Mouse (Mus musculus): ENCODE data around the gene Gm12216. TPM values are rescaled to one million over a fixed set of nuclear protein-coding genes. Genes with fewer than 3 reads are reported as not detected.

Gene Gm12216
- total RNA-seq, 2 experiments from 2014 or later = 1.9 to 2.0 TPM

DNA sequence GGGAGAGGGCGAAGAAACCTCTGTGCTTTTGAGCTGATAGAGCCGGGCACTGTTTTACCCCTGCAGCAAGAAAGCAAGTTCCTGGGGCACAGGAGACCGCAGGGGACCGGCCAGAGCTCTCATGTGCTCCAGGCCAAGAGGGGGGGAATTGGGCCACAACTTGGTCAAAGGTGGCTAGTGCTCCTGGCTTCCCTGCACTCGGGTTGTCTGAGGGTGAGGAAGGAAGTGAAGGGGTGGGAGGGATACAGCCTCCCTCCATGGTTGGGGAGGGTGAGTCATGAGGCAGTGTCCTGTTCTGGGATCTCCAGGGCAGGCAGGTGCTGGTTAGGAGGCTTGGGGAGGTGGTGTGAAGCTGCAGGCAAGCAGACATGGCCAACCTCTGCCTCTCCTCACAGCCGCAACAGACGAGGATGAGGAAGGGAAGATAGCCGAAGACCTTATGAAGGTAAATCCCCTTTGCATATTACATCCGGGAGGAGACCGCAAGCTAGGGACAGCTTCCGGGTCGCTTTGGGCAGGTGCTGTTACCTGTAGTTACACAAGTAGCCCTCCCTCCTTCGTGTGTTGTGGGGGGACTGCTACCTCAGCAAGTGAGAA is 84.3 kb downstream of the Gm12216 start:
- DNase-seq = no peak
- intact Hi-C loops (cut with DNase I) = no loop called here

DNA sequence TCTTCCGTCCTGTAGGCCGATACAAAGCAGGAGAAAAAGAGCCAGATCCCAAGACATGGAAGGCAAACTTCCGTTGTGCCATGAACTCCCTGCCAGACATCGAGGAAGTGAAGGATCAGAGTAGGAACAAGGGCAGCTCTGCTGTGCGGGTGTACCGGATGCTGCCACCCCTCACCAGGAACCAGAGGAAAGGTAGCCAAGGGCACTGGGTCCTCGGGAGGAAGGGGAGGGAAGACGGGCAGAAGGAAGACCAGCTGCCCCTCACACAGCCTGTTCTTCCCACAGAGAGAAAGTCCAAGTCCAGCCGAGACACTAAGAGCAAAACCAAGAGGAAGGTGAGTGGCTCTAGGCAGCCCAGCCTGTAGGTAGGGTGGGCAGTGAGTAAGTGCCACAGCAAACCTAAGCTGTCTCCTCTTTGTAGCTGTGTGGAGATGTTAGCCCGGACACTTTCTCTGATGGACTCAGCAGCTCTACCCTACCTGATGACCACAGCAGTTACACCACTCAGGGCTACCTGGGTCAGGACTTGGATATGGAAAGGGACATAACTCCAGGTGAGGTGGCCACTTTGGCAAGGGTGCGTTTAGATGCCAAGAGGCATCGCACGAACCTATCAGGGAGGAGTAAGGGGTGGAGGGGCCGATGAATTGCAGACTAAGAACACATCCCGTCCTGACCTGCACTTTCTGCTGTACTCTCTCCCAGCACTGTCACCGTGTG is 85.3 kb downstream of the Gm12216 start:
- intact Hi-C loops (cut with DNase I) = no loop called here

DNA sequence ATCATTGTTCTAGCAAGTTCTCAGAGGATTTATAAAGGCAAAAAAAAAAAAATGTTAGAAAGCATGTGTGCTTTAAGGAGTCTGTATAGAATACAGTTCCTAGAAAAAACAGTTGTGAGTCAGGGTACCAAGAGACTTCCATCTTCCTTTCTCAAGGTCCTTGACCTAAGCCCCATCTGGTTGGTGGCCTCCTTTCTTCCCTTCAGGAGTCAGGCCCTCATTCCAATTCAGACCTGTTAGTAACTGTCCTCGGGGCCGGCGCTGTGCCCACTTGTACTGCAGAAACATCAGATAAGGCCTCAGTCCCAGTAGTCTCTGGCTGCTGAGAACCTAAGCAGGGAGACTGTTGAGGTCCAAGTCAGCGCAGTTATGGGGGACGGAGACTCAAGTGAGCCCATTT is 86.0 kb downstream of the Gm12216 start, which contains the start of gene Gm17334:
Gene Gm17334, minus strand, starts transcription at position 101 of the 400 bp plus-strand sequence.
- no peak for DNase-seq
- intact Hi-C loops (cut with DNase I) = no loop called here

More for the DNA sequence above, 85.3 kb downstream of the Gm12216 start:
- no peak for DNase-seq

DNA sequence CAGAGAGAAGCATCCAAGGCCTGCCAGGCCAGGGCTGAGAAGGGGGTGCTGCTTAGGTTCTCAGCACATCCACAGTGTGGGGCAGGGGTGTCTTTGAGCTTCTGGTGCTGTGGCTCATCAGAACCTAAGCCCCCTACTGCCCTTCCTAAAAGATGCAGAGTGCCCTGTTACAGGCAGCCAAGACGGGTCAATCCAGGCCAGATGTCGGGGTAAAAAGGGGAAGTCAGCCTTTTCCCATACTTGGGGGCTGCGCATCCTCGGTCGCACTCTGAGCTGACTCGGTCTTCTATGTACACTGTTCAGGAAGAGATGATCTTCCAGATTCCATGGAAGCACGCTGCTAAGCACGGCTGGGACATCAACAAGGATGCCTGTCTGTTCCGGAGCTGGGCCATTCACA is 86.5 kb downstream of the Gm12216 start:
- no peak for DNase-seq
- intact Hi-C loops (cut with DNase I) = no loop called here

DNA sequence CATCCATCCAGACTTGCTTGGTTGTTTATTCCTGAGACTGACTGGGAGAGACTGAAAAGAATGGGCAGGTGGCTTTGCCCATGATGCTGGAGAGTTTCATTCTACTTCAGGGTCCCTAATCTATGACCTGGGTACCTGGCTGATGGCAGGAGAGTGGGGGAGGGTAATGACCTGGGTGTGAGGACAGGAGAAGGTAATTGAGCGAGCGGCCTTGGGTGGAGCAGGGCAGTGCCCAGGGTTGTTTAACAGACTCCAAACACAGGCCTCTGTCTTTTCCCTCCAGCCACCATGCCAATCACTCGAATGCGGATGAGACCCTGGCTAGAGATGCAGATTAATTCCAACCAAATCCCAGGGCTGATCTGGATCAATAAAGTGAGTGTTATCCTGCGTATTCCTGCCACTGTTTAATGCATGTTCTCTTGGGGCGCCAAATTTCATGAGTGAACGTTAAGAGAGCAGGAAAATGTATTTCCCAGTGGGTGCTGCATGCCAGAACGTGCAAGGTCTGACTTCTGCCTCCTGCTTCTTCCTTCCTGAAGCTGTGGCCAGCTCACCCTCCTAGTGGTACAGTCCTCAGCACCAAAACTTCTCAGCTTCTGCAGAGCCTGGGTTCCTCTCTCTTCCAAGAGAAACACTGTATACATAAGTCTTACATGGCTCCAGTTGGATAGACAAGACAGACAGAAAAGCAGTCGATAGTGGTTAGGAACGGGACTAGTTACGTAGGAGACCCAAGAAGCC is 87.9 kb downstream of the Gm12216 start:
- intact Hi-C loops (cut with DNase I) = no loop called here

DNA sequence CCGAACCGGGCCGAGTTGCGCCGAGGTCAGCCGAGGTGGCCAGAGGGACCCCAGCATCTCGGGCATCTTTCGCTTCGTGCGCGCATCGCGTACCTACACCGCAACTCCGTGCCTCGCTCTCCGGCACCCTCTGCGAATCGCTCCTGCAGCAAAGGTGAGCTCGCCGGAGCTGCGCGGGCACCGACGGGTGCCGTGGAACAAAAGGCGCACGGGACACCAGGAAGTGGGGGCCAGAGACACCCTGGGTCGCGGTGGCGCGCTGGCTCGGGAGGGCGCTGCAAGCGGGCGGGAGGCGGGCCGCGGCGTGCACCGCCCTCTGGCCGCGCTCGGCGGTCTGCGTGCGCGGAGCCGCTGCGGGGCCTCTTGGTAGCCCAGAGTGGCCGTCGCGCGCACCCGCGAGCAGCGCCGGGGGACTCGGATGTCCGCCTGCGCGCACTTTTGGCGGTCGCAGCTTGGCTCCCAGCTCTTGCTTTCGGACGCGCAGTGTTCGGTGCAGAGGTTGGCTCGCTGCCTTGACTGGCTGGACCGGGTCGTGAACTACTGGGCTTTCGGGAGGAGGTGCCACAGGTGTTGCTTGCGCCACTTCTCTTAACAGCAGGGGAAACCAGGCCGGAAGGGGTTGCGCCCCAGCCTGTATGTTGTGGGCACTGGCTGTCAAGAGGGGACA is 88.8 kb downstream of the Gm12216 start:
- intact Hi-C loops (cut with DNase I) = no loop called here
- DNase-seq = peak; percentile 83 to 87

More for the DNA sequence above, 87.9 kb downstream of the Gm12216 start:
- DNase-seq = no peak

DNA sequence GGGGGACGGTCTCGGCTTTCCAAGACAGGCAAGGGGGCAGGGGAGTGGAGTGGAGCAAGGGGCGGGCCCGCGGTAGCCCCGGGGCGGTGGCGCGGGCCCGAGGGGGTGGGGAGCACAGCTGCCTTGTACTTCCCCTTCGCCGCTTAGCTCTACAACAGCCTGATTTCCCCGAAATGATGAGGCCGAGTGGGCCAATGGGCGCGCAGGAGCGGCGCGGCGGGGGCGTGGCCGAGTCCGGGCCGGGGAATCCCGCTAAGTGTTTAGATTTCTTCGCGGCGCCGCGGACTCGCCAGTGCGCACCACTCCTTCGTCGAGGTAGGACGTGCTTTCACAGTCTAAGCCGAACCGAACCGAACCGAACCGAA is 89.3 kb downstream of the Gm12216 start, which contains the start of gene Irf1:
Gene Irf1, plus strand, starts transcription at position 255 of the 365 bp plus-strand sequence.
- intact Hi-C loops (cut with DNase I) = no loop called here
- DNase-seq = peak; percentile 94 to 95

DNA sequence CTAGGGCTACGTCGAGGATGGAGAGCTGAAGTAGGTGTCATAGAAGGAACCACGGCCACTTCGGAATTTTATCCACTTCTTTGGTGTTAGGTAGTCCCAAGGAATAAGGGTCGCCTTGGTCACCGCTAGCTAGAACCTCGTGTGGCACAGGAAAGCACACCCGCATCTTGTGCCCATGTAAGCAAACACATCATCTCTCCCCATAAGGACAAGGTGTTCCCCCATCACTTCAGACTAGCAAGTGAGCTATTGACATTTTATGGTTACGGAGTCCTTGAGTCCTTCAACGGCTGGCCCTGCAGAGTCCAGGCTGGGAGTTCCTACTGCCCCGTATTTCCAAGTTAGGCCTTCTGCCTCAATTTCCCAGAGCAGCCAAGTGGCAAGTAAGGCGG is 89.9 kb downstream of the Gm12216 start:
- intact Hi-C loops (cut with DNase I) = no loop called here

DNA sequence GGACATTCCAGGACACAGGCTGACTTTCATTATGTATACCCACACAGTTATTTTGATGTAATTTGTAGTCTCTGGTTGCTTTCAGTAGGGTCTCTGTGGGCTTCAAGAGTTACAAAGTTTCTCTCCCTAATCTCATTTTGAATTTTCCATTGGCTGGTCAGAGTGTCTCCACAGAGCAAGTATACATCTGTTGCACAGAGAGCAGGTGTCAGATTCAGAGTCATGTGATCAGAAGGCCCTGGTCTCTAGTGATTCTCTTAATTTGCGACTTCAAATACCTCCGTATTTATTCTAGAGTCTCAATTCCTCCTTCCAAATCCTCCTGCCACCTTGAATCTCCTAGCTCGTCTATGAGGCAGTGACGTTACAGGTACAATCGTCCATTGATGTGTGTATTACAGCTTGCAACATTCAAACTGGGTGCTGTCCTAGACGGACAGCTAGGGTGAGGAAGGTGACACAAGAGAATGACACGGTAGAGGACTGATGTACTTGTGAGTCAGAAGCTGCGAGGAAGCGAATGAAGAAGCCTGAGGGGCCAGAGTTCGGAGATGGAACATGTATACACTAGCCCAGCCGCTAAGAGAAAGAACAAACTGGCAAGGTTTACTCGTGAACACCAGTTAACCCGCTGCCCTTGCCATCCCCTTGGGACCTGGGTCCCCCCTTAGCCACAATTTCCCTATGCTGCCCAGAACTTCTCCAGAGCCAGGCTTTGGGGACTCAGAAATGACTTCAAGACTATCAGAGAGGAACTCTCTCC is 90.5 kb downstream of the Gm12216 start:
- intact Hi-C loops (cut with DNase I) = no loop called here
- no peak for DNase-seq

More for the DNA sequence above, 89.9 kb downstream of the Gm12216 start:
- DNase-seq = no peak

DNA sequence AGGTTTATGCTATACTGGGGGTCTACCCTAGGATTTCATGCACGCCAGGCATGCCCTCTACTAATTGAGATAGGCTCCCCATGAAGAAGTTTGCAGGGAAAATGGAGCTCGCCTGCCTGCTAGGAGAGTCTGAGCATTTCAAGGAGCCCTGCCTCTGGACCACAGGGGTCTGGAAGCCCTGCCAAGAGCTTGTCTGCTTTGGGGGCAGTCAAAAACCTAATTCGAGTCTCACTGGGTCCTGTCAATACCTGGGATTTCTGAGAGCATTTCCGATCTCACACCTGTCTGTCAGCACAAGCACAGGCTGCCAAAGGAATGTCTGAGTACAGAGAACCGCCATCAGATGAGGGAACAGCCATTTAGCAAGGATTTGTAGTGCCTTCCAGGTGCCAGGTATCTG is 94.5 kb downstream of the Gm12216 start:
- no peak for DNase-seq
- intact Hi-C loops (cut with DNase I) = no loop called here

DNA sequence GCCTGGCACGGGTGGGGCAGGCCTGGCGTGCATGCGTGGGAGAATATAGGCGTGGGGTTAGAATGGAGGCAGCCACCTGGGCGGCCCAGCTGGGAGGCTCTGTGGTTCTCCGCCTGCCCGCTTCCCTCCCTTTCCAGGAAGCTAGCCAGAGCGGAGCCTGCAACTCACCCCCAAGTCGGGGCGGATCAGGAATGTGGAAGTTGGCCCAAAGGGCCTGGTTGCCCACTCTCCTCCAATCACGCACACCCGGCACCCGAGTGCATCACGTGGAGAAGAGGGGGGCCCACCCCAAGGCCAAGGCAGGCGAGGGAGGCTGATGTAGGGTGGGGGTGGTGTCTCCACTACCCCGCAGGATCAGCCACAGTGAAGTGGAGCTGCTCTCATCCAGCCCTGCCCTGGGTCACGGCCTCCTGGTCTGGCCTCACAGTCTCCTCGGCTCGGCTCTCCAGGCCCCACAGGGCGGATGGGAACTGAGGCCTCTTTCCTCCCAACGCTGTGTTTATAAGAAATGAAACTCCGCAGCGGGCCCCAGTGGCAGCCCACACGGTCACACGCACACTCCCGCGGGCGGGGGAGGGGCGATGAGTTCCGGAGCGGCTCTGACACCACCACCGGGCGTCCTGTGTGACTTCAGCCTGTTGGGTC is 95.4 kb downstream of the Gm12216 start:
- intact Hi-C loops (cut with DNase I) = no loop called here

DNA sequence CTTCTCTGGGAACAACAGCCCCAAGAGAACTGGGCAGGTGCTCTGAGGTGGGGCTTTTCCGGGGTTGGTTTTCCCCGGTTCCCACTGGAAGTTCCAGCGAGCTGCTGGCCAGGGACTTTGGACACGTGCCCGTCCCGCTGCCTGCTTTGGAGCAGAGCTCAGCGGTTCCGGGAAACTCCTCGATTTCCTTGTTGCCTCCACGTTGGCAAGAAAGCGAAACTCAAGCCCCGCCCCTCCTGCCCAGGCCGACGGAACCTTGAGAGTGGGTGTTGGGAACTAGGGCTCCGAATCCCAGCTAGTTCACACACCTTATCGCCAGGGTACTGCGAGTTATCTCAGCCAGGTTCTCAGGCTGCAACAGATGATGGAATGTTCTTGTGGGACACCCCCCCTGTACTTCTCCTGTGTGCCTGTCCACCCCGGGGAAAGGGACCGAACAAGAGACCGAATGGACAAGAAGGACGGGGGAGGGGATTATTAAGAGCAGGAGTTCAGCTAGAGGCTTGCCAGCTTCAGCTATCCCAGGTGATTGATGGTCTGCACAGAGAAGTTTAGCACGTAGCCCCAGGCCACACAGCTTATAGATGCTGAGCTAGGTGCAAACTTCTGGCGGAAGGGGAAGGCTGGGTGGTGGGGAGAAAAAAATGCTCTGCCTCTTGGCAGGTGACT is 96.1 kb downstream of the Gm12216 start:
- peak; percentile 89 for DNase-seq
- intact Hi-C loops (cut with DNase I) = no loop called here

More for the DNA sequence above, 95.4 kb downstream of the Gm12216 start:
- peak; percentile 94 to 97 for DNase-seq

DNA sequence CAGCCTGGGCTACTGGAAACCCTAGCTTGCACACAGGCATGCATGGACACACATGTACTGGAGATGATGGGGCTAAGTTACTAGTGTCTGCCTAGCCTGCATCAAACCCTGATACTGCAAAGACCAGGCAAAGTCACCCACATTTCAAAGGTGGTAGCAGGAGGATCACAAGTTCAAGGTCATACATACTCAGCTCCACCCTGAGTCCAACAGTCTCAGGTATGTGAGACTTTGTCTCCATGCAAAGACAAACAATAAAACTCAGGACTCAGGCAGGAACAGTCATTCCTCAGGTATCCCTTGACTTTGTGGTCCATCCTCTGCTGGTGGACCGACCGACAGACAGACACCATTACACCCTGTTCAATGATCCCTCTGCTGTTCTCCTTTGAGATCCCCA is 96.6 kb downstream of the Gm12216 start:
- intact Hi-C loops (cut with DNase I) = no loop called here
- no peak for DNase-seq

DNA sequence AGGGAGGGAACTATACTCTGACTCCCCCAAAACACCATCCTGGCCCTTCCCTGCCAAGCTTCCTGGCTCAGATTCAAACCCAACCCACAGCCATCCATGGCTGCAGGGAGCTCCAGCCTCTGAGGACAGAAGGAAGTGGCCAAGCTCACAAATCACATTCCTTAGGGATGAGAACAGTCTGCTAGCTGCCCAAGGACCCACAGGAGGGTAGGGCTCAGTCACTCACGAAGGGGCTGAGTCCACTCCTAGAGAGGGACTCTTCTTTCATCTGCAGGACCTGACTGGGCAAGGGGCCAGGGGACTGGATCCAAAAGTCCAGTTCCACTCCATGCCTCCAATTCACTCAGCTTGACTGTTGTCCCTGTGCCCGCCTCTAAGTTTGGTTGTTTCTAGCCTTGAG is 97.2 kb downstream of the Gm12216 start:
- peak; percentile 82 to 85 for DNase-seq
- intact Hi-C loops (cut with DNase I) = no loop called here

DNA sequence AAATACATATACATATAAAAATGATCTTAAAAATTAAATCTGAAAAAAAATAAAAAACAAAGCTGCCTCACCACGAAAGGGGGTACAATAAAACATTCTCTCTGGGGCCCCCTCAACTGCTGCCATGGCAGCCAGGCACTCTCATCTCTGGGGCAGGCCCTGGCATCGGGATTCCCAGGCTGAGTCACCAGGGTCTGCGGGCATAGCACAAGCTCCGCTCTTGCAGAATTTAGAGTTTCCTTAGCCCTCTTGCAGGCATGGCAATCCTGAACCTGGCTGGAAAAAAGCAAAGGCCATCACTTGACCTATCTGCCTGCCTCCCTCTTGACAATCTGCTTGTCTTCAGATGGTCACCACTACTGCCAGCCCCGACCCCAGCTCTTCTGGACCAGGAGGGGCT is 97.8 kb downstream of the Gm12216 start:
- DNase-seq = no peak
- intact Hi-C loops (cut with DNase I) = no loop called here

DNA sequence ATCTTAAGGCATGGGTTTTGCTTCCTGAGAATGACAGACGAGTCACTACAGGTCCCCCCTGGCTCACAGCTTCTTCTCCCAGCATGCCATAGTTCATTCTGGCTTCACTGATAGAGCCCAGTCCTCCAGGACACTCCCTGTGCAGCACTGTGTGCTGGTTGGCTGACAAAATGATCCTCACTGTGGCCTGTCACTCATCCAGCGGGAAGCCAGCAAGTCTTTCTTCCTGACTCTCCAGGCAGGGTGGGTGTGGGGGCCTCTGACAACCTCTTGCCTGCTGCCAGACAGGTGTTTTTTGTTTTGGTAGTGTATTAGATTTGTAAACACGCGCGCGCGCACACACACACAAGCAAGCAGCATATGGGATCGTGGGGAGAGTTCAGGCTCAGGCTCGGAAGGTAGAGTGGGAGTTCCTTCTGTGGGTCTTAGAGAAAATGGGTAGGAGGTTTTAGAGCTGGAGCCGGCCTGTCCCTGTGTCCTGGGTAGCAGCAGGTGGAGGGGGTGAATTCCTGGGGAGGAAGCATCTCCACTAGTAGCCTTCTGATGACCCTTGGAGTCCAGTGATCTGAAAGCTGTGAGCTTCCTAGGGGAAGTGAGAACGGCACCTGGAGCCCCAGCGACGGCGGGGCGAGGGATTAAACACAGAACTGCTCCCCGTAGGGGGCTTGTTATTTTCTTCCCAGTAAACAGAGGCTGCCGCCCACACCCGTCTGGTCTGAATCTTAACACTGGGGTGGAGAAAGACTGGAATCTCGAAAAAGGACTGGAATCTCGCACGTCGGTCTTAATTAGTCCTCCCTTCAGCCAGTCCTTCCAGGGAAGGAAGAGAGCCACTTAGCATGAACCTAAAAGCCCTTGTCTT is 99.3 kb downstream of the Gm12216 start:
- DNase-seq = peak in 1 of 2 experiments; percentile 47
- intact Hi-C loops (cut with DNase I) = no loop called here

DNA sequence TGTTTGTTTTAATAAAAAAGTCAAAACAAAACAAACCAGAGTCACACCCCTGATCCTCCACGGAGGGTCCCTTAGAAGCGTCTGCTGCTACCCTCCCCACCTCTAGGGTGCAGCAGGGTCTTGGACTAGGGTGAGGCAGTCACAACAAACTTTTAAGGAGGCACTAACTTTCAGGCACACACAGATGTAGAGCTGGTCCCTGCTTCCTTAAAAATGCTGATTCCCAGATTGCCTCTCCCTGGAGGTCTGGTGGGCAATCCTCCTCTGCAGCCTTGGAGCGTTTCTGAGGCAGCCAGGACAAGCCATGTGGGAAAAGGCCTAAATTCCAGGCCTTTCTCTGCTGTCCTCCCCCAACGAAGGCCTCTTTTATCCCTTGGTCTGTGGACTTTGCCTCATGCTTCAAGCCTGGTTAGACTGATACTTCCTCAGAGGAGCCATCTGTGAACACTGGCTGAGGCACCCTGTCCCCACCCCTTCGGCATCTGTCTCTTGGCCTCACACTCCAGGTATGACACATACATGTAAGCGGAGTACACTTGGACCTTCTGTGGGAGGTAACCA is 100.2 kb downstream of the Gm12216 start:
- DNase-seq = peak; percentile 43 to 51
- intact Hi-C loops (cut with DNase I) = loop anchor here (1.0 kb wide), 1 partner anchor 91 kb away; no protein-coding TSS in a partner anchor

DNA sequence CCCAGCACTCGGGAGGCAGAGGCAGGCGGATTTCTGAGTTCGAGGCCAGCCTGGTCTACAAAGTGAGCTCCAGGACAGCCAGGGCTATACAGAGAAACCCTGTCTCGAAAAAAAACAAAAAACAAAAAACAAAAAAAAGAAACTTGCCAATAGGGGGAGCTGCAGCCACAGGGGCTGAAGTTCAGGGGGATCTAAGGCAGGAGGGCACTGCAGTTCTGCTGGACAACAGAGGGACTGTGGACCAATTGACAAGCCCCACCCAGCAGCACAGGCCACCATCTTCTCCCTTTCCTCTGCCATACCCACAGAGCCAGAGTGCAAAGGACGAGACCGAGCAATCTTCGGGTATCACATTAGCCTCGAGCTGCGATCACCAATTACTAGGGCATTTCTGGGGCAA is 101.0 kb downstream of the Gm12216 start:
- intact Hi-C loops (cut with DNase I) = loop anchor here (1.0 kb wide), 1 partner anchor 92 kb away; no protein-coding TSS in a partner anchor
- DNase-seq = peak in 1 of 2 experiments; percentile 47
